Mouse (Mus musculus) CH12.LX (cell line): ENCODE measurements around the gene Tnrc6b. TPM values are rescaled to one million over a fixed set of nuclear protein-coding genes. Genes with fewer than 3 reads are reported as not detected.

Experiments used
- DNase-seq: peaks from one replicate; pipeline ENCODE4 v3.0.0-alpha.2; 2013; ENCODE audit errors: extremely low read depth
- H3K27ac ChIP-seq: 2 replicates; pipeline ENCODE4 v1.5.1; 2012; ENCODE audit warnings: low read depth, mild to moderate bottlenecking, control low read depth, moderate library complexity; ENCODE audit not compliant: insufficient read depth
- H3K27me3 ChIP-seq: replicated peaks from 2 replicates; pipeline ENCODE3; 2012; ENCODE audit warnings: inconsistent platforms
- H3K36me3 ChIP-seq, 2 experiments: replicated peaks in 1 of 2; 2 replicates each; pipeline versions ENCODE3 to v1.6.1; 2012; ENCODE audit warnings: inconsistent platforms in 1 of 2, low read length in 1 of 2, mild to moderate bottlenecking in 1 of 2, mixed read lengths in 1 of 2, moderate library complexity in 1 of 2; ENCODE audit not compliant: control insufficient read depth in 1 of 2, insufficient read depth in 1 of 2
- H3K4me1 ChIP-seq, 2 experiments: 2 replicates each; pipeline ENCODE4 v1.6.1; 2012; ENCODE audit warnings: inconsistent platforms in 1 of 2, moderate library complexity in 1 of 2; ENCODE audit not compliant: insufficient read depth in 2 of 2, control insufficient read depth in 1 of 2
- H3K4me2 ChIP-seq: 2 replicates; pipeline ENCODE4 v1.6.1; 2012; ENCODE audit warnings: low read depth, mild to moderate bottlenecking, control low read depth; ENCODE audit not compliant: poor library complexity, insufficient read depth, severe bottlenecking
- H3K4me3 ChIP-seq, 3 experiments: fragments of 150-350 bp in 1 of 3; sonication (generic) in 1 of 3; replicated peaks in 1 of 3; 2 replicates each; pipeline versions ENCODE3 to v1.5.1; 2011 to 2012; ENCODE audit warnings: low read depth in 2 of 3, low read length in 2 of 3, mild to moderate bottlenecking in 2 of 3, moderate library complexity in 2 of 3, control low read depth in 1 of 3, improper control_type of control experiment in 1 of 3, inconsistent platforms in 1 of 3, mixed read lengths in 1 of 3; ENCODE audit not compliant: poor library complexity in 1 of 3
- H3K79me2 ChIP-seq: replicated peaks from 2 replicates; pipeline ENCODE4 v1.6.1; 2012; ENCODE audit warnings: mild to moderate bottlenecking, moderate library complexity; ENCODE audit not compliant: control insufficient read depth, poor library complexity, insufficient read depth, severe bottlenecking; ENCODE audit errors: extremely low read depth
- H3K9ac ChIP-seq: 2 replicates; pipeline ENCODE4 v1.6.1; 2012; ENCODE audit warnings: low read depth, mild to moderate bottlenecking, control low read depth, moderate library complexity; ENCODE audit not compliant: insufficient read depth
- H3K9me3 ChIP-seq: replicated peaks from 2 replicates; pipeline ENCODE3; 2012; ENCODE audit warnings: low read length, inconsistent platforms, mixed read lengths
- BHLHE40 ChIP-seq: IDR thresholded peaks from 2 replicates; pipeline ENCODE4 v1.6.1; 2011; ENCODE audit warnings: mild to moderate bottlenecking, low read depth, low read length, improper control_type of control experiment
- CHD1 ChIP-seq: IDR thresholded peaks from 2 replicates; pipeline ENCODE4 v1.6.1; 2012; ENCODE audit warnings: low read depth, low read length, improper control_type of control experiment, inconsistent platforms
- CHD2 ChIP-seq: IDR thresholded peaks from 2 replicates; pipeline ENCODE4 v1.6.1; 2011; ENCODE audit warnings: low read length, improper control_type of control experiment
- ETS1 ChIP-seq: conservative IDR thresholded peaks from 2 replicates; pipeline ENCODE4 v1.6.1; 2012; ENCODE audit warnings: low read depth, mild to moderate bottlenecking, inconsistent platforms, low read length, improper control_type of control experiment, moderate library complexity
- GABPA ChIP-seq: IDR thresholded peaks from 2 replicates; pipeline ENCODE4 v1.6.1; 2012; ENCODE audit warnings: low read depth, low read length, improper control_type of control experiment, inconsistent platforms; ENCODE audit not compliant: insufficient replicate concordance
- IRF4 ChIP-seq: IDR thresholded peaks from 2 replicates; pipeline ENCODE4 v1.6.1; 2014; ENCODE audit warnings: low read depth, mild to moderate bottlenecking, inconsistent platforms, low read length, improper control_type of control experiment
- JUND ChIP-seq: conservative IDR thresholded peaks from 2 replicates; pipeline ENCODE4 v1.6.1; 2011; ENCODE audit warnings: low read depth, low read length, improper control_type of control experiment
- KAT2A ChIP-seq: IDR thresholded peaks from 2 replicates; pipeline ENCODE4 v1.6.1; 2012; ENCODE audit warnings: low read length, improper control_type of control experiment, inconsistent platforms; ENCODE audit not compliant: insufficient replicate concordance
- MAFK ChIP-seq: IDR thresholded peaks from 2 replicates; pipeline ENCODE4 v1.6.1; 2011; ENCODE audit warnings: low read length, improper control_type of control experiment; ENCODE audit not compliant: insufficient replicate concordance
- MAX ChIP-seq: IDR thresholded peaks from 2 replicates; pipeline ENCODE4 v1.6.1; 2011; ENCODE audit warnings: low read length, improper control_type of control experiment
- MEF2A ChIP-seq: IDR thresholded peaks from 2 replicates; pipeline ENCODE4 v1.6.1; 2014; ENCODE audit warnings: low read depth, mild to moderate bottlenecking, inconsistent platforms, low read length, improper control_type of control experiment, borderline replicate concordance
- MXI1 ChIP-seq: IDR thresholded peaks from 2 replicates; pipeline ENCODE4 v1.6.1; 2011; ENCODE audit warnings: mild to moderate bottlenecking, low read depth, low read length, improper control_type of control experiment
- NRF1 ChIP-seq: IDR thresholded peaks from 2 replicates; pipeline ENCODE4 v1.6.1; 2014; ENCODE audit warnings: low read depth, mild to moderate bottlenecking, inconsistent platforms, low read length, improper control_type of control experiment, moderate library complexity
- PAX5 ChIP-seq: IDR thresholded peaks from 2 replicates; pipeline ENCODE4 v1.6.1; 2012; ENCODE audit warnings: low read length, inconsistent platforms, mixed read lengths
- POLR2A ChIP-seq: IDR thresholded peaks from 2 replicates; pipeline ENCODE4 v1.6.1; 2011; ENCODE audit warnings: low read depth, mild to moderate bottlenecking, improper control_type of control experiment, low read length
- SIN3A ChIP-seq: IDR thresholded peaks from 2 replicates; pipeline ENCODE4 v1.6.1; 2012; ENCODE audit warnings: low read length, improper control_type of control experiment, inconsistent platforms
- SMC3 ChIP-seq: IDR thresholded peaks from 2 replicates; pipeline ENCODE4 v1.6.1; 2011; ENCODE audit warnings: low read depth, low read length, improper control_type of control experiment
- TBP ChIP-seq: conservative IDR thresholded peaks from 2 replicates; pipeline ENCODE4 v1.6.1; 2011; ENCODE audit warnings: low read depth, low read length, improper control_type of control experiment
- TCF12 ChIP-seq: IDR thresholded peaks from 2 replicates; pipeline ENCODE4 v1.6.1; 2014; ENCODE audit warnings: low read depth, mild to moderate bottlenecking, inconsistent platforms, low read length, improper control_type of control experiment
- ZC3H11A ChIP-seq: IDR thresholded peaks from 2 replicates; pipeline ENCODE4 v1.6.1; 2012; ENCODE audit warnings: low read depth, mild to moderate bottlenecking, inconsistent platforms, low read length, improper control_type of control experiment
- ZMIZ1 ChIP-seq: IDR thresholded peaks from 2 replicates; pipeline ENCODE4 v1.6.1; 2012; ENCODE audit warnings: low read depth, mild to moderate bottlenecking, inconsistent platforms, low read length, improper control_type of control experiment
- ZNF384 ChIP-seq: IDR thresholded peaks from 2 replicates; pipeline ENCODE4 v1.6.1; 2012; ENCODE audit warnings: low read depth, low read length, improper control_type of control experiment, inconsistent platforms
- dilution Hi-C: fragments of 300-500 bp; cut with MboI; formaldehyde crosslinking; loops from 2 replicates; pipeline ENCODE4 v1.14.3; 2020; ENCODE audit warnings: low sequenced_read_pairs; ENCODE audit not compliant: extremely low pct_unique_long_range_greater_than_20kb, extremely low pct_ligation_motif_present
- in situ Hi-C: fragments of 300-500 bp; cut with MboI; formaldehyde crosslinking; loops from 3 replicates; pipeline ENCODE4 v1.14.3; 2019; ENCODE audit warnings: low sequenced_read_pairs, low pct_ligation_motif_present, low pct_unique_long_range_greater_than_20kb, mixed read lengths
- polyA plus RNA-seq: library from polyadenylated mRNA; unstranded; fragments of >175 nt; gene quantifications from 2 replicates; pipeline ENCODE4 v1.2.1, GENCODE M21; 2012; ENCODE audit warnings: low read depth; ENCODE audit not compliant: insufficient read length
- total RNA-seq, 2 experiments: library from RNA; depleted of rRNA; stranded (reverse); fragments of 300-350 nt in 1 of 2; fragments of >200 nt in 1 of 2; gene quantifications; 2 replicates each; pipeline ENCODE4 v1.2.3; 2012 to 2014

Tnrc6b gene
- total and polyA plus RNA-seq, 3 experiments, result 6.0 to 17.1 (median 16.1) TPM

DNA sequence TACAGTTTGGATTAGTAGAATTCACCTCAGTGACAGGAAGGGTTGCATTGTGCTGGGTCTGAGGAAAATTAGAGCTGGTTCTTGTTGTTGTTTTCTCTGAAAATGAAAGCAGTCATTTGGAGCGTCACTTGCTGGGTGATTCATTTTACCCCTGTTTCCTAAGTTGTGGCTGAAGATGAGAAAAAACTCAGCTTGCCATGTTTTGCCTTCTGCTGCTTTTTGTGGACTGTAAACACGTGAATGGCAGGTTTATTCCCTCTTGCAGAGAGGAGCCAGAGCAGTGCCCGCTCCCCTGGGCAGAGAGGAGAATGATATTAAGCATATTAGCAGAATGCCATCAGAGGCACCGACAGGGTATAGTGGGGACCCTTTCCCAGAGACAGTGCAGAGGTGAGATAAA lies 89.7 kb downstream of the Tnrc6b start:
- Histone ChIP-seq H3K9ac (peak overlapping the region; percentile 97), H3K27ac (peak overlapping the region; percentile 18; the same call in 1 of the 2 replicates)
- peak; percentile 49 for DNase-seq

DNA sequence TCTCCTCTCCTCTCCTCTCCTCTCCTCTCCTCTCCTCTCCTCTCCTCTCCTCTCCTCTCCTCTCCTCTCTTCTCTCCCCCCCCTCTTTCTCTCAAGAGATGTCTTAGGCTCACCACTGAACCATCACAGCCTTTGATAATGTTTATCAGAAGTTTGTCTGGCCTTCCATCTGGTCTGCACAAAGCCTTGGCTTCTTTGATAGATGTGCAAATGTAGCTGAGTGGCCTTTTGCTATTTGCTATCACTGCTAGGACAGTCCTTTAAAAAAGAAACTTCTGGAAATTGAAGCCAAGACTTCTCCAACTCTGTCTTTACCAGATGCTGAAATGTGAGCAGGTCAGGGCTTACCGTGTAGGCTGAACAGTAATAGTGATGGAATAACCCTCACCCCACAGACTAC lies 90.5 kb downstream of the Tnrc6b start:
- no peak for DNase-seq
- H3K27ac ChIP-seq, result no peak overlapping the region

More for the DNA sequence above, 89.7 kb downstream of the Tnrc6b start:
- in situ Hi-C loops, result no loop called here
- H3K4me2 ChIP-seq, result peak overlapping the region; percentile 67
- no peaks in the 10 kb centered on the region for H3K9me3 ChIP-seq
- H3K79me2 ChIP-seq, result peaks cover 62% of the 10 kb centered on the region
- dilution Hi-C loops, result no loop called here
- peak overlapping the region; percentile 52 to 97 (median 54) for H3K4me3 ChIP-seq
- TF ChIP-seq ETS1 (peak; percentile 71), JUND (0 out of 2 replicates have a peak, but pooled peaks have one; percentile 15), IRF4 (peak; percentile 55; the same call in 1 of the 2 replicates), BHLHE40 (peak; percentile 91), CHD2 (no peak)
- H3K36me3 ChIP-seq, result peaks cover 0 to 10% of the 10 kb centered on the region in 2 experiments
- H3K4me1 ChIP-seq, result peaks cover 2 to 52% of the 10 kb centered on the region in 2 experiments; a peak in 3 of 4 replicates
- H3K27me3 ChIP-seq, result no peaks in the 10 kb centered on the region

DNA sequence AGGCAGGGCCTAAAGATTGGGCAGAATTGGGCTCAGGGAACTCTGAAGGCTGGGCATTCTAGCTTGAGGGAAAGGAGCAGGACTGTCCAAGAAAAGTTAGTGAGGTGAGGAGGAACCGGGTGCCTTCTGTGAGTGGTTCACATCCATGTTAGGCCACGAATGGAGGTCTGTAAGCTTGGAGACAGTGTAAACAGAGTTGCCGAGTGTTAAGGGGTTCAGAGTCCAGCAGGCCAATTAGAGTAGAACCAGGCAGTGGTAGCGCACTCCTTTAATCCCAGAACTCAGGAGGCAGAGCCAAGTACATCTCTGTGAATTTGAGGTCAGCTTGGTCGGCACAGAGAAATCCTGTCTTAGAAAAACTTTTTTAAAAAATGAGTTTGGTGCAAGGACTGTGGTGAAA lies 96.0 kb downstream of the Tnrc6b start:
- Histone ChIP-seq H3K9ac (no peak overlapping the region), H3K4me3 (no peak overlapping the region)

More for the DNA sequence above, 90.5 kb downstream of the Tnrc6b start:
- dilution Hi-C loops (no loop called here), in situ Hi-C loops (no loop called here)
- Histone ChIP-seq H3K27me3 (no peaks in the 10 kb centered on the region), H3K9me3 (no peaks in the 10 kb centered on the region), H3K4me3 (no peak overlapping the region), H3K4me2 (peak overlapping the region; percentile 67), H3K79me2 (peaks cover 70% of the 10 kb centered on the region), H3K9ac (peak overlapping the region; percentile 97), H3K36me3 (peaks cover 0 to 13% of the 10 kb centered on the region in 2 experiments), H3K4me1 (peaks cover 2 to 57% of the 10 kb centered on the region in 2 experiments; a peak in 3 of 4 replicates)
- TF ChIP-seq GABPA, result no peak
- no peak for TF ChIP-seq CHD1
- TF ChIP-seq IRF4, result no peak
- TF ChIP-seq BHLHE40, result no peak
- TF ChIP-seq JUND, result no peak
- no peak for TF ChIP-seq KAT2A
- TF ChIP-seq ETS1, result no peak
- TF ChIP-seq MAFK, result no peak
- 0 out of 2 replicates have a peak, but pooled peaks have one; percentile 36 for TF ChIP-seq MXI1

More for the DNA sequence above, 96.0 kb downstream of the Tnrc6b start:
- Histone ChIP-seq H3K79me2 (peaks cover 93% of the 10 kb centered on the region), H3K9me3 (no peaks in the 10 kb centered on the region), H3K27ac (no peak overlapping the region), H3K4me1 (peaks cover 8 to 72% of the 10 kb centered on the region in 2 experiments), H3K4me2 (no peak overlapping the region), H3K36me3 (peaks cover 5 to 34% of the 10 kb centered on the region in 2 experiments), H3K27me3 (no peaks in the 10 kb centered on the region)
- no peak for DNase-seq
- TF ChIP-seq ZMIZ1, result no peak
- TF ChIP-seq ZNF384, result no peak
- TF ChIP-seq SMC3, result no peak
- no peak for TF ChIP-seq KAT2A
- TF ChIP-seq TCF12, result no peak
- TF ChIP-seq ZC3H11A, result no peak
- no peak for TF ChIP-seq MAX
- no peak for TF ChIP-seq TBP
- no peak for TF ChIP-seq MEF2A
- no peak for TF ChIP-seq PAX5
- TF ChIP-seq NRF1, result no peak
- TF ChIP-seq MXI1, result no peak
- TF ChIP-seq ETS1, result no peak
- TF ChIP-seq SIN3A, result no peak
- TF ChIP-seq POLR2A, result no peak
- dilution Hi-C loops, result no loop called here
- in situ Hi-C loops, result no loop called here
